Mouse (Mus musculus) adrenal gland, adult 8-10 months (tissue): ENCODE results near the gene Ndc1. TPM values are rescaled to one million over a fixed set of nuclear protein-coding genes. Genes with fewer than 3 reads are reported as not detected.
A peak's percentile ranks its signal among the peaks of the same experiment; 100 is the strongest.
"Not testable (repeated sequence)": the region's sequence is repeated elsewhere in the genome, so short reads cannot be mapped to it uniquely, and the experiment has no call there.

Experiments used
- DNase-seq: peaks from one replicate; pipeline ENCODE4 v3.0.0; 2022
- total RNA-seq, 4 experiments: library from RNA; stranded (reverse); gene quantifications; 2 replicates each; pipeline ENCODE4 v1.2.4; 2022

The Ndc1 gene
- total RNA-seq, 4 experiments from 2014 or later, result 8.9 to 15.1 (median 11.9) TPM

DNA sequence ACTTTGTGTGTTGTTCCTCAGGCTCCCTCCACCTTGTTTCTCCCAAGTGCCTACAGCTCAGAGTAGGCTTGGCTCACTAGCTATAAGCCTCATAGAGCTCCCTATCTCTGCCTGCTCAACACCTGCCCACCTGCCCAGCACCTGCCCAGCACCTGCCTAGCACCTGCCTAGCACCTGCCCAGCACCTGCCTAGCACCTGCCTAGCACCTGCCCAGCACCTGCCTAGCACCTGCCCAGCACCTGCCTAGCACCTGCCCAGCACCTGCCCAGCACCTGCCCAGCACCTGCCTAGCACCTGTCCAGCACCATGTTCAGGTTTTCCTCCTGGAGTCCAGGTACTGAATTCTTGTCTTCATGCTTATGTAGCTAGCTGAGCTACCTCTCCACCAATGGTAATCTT is 1.2 kb upstream of the Ndc1 start:
- DNase-seq, result not testable (repeated sequence)

DNA sequence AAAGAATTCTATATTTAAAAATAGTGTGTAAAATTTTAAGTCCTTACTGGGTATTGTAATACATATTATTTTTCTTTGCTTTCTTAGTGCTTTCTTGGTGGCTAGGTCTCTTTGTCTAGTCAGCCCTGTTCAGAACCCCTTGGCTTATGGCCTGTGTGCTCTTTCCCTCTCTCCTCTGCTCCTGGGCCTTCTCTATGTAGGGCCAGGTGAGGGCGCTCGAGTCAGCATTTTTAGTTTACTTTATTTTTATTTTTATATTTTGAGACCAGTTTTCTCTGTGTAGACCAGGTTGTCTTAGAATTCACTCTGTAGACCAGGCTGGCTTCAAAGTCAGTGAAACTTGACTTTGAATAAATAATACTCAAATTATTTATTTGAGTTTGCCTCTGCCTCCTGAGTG is 4.7 kb downstream of the Ndc1 start:
- DNase-seq, result no peak

DNA sequence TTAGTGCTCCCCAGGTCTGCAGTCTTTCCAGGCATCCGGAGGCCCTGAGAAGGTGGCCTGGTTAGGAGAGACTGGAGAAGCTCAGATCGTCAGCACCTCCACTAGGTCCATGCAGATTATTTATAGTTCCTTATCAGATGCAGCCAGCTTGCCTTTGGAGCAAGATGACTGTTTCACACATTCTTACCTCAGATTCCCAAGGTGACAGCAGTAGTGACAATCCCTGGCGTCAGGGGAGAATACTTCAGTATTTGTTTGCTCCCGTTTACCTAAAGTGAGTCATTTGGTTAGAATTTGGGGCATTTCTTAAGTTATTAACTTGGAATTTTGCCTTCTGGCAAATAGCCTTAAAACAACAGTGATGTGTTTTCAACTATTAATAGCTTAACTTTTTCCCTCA is 7.1 kb downstream of the Ndc1 start:
- no peak for DNase-seq

DNA sequence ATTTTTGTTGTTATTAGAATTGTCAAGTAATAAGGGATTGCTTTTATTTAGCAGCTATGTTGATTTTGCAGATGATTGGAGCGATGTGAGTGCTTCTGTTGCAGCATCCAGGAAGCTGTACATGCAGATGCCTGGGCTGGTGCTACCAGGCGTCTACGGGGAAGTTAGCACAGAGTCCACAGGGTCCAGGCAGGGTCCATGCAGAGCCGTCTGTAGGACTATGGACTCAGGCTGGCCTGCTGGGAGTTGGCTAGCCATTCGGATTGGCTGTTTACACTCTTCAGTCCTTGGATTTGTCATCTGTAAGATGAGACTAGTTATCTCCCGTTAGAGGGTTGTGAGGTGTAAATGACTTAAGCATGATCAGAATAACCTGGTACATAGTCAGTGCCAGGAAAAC is 11.4 kb downstream of the Ndc1 start:
- no peak for DNase-seq

DNA sequence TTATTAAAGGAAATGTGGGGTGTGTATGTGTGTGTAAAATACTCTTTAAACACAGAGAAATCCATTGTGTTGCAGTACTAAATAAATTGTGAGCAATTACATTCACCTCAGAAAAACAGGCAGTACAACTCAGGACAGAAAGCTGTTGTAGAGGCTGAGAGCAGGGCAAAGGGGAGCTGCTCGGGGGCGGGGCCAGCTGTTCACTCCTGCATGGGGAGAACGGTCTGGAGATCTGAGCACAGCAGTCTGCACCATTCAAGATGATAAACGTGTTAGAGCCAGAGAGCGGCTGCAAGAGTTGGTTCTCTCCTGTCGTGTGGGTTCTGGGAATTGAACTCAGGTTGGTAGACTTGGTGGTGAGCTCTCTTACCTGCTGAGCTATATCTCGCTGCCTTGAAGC is 13.3 kb downstream of the Ndc1 start:
- no peak for DNase-seq

DNA sequence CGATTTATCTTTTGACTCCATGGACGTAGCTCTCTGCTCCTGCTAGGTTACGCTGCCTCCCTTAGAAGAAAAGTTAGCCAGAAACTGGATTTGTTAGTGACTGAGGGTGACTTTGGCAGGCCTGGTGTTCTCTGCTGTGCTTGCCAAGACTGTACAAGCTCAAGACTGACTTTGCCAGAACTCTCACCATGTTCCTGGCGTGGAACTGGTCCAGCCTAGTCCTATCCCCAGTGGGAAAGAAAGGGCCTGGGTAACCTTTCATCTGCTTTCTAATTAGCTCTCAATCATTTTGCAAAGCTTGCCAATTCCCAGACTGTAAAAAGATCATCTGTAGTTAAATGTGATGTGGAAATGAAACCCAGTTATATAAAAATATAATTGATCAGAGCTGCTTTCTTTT is 19.5 kb downstream of the Ndc1 start:
- DNase-seq, result no peak

DNA sequence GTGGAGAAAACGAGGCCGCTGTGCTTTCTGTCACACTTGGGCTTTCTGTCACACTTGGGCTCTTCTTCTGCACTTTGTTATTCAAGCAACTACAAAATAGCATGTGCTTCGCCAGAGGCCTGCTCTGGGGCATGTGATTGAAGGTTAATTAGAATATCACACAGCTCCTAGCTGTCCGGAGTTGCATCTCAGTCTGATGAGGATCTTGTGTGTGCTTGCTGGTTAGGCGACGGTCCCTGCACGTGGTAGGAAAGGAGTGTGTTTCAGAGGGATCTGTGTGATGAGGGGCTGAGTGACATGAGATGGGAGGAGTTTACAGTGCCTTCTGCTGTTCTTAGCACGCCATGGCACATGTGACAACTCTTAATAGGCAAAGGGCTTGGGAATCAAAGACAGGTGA is 19.9 kb downstream of the Ndc1 start:
- DNase-seq, result no peak

DNA sequence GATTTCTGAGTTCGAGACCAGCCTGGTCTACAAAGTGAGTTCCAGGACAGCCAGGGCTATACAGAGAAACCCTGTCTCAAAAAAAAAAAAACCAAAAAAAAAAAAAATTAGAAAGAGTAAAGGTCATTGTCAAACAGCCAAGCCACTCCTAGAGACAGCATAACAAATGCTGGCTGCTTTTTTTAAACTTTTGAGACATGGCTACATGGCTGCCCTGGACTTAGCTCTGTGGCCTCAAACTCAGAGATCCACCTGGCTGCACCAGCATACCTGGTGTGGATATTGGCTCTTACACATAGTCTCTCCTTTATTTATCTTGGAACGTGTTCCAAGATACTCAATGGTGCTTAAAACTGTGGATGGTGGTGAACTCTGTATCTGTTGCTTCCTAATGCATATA is 20.7 kb downstream of the Ndc1 start:
- no peak for DNase-seq

DNA sequence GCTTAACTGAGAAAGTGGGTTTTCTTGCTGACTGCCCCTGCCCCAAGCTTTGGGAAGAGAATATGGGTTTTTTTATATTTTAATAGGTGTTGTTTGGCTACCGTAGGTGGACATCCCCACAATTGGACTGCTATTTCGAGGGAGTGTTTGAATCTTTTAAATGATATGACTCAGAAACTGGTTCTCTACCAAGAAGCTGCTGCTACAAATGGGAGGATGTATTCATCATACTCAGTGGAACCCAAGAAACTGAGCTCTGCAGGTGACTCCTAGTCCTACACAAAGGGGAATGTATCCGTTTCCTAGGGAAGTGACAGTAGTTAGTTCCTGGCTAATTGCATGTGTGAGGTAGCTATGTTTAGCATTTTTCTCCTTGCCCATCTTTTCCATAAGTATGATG is 21.8 kb downstream of the Ndc1 start:
- no peak for DNase-seq

DNA sequence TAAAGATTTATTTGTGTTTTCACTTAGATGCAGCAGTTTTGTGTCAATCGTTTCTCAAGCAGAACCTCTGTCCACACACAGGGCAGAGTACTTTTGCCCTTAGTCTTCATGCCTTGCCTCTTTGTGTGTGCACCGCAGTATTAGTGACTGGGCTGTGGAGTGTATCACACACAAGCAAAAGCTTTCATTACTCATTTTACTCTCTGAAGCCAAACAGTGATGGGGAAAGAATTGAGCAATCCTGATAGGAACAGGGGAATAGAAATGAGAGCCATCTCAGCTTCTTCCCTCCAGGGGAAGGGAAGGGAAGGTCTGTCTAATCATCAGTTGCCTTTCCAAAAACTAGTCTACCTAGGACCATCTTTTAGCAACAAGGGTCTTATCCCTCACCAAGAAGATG is 26.2 kb downstream of the Ndc1 start:
- DNase-seq, result no peak

DNA sequence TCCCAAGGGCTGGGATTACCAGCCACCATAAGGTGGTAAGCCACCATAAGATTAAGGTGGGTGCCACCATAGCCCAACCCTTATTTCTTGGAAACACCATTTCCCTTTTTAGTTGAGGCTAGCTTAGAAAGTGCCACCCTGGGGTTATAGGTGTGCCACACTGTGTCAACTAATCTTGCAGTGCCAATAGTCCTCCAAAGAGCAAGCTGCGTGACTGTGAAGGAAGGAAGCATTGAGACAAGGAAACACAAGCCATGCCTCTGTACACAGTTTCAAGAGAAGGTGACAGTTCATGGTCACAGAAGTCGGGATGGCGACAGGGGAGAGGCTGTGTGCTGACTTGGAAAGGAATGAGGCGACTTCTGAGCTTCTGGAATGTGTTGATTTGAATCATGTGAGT is 52.6 kb downstream of the Ndc1 start:
- DNase-seq, result no peak

DNA sequence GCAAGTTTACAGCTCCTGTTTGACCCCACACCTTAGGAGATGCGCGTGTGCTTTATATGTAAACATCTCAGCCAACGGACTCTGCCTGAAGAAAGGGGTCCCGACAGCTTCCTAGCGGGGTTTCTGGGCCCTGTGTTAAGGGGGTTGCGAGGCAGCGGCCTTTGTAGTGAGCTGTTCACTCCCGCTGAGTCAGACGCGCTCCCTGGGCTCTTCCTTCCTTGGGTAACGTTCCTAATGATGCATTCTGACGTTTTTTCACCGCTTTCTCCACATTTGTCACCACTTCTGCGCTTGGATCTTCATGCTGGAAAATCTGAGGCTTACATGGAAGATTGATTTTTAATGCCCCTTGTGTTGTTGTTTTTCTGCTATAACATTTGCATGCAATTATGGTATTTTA is 54.1 kb downstream of the Ndc1 start:
- no peak for DNase-seq

DNA sequence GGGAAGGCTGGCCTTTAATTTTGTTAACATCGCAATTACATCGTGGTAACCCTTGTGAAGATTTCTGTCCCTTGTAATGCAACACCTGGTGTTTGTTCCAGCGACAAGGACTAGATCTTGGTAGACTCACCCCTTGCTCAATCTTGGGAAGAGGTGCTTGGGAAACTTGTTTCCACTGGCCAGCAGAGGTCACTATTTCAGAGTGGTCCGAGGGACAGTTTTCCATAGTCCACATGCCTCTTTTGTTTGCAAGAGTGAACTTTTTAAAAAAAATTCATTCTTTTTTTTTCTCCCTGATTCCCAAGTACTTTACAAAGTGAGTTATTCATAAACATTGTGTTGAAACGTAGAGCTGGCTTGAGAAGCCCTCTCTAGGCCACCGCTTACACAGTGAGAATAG is 54.6 kb downstream of the Ndc1 start:
- DNase-seq, result no peak

DNA sequence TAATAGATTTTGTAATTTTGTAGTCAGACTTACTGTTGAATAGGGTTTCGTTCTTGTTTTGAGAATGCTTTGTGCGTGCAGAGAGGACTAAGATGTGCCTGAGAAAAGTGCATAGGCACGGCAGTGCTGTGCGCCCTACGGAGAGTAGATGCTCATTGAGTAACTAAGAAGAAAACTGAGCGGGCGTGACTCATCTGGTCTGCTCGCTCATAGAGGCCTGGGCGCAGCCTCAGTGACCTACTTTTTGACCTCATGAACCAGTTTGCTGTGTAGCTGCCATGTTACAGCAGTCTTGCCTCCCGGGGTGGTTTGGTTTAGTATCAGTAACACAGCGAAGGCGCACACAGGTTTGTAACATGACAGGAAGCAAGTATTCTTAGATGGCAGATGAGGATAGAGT is 58.0 kb downstream of the Ndc1 start:
- no peak for DNase-seq

DNA sequence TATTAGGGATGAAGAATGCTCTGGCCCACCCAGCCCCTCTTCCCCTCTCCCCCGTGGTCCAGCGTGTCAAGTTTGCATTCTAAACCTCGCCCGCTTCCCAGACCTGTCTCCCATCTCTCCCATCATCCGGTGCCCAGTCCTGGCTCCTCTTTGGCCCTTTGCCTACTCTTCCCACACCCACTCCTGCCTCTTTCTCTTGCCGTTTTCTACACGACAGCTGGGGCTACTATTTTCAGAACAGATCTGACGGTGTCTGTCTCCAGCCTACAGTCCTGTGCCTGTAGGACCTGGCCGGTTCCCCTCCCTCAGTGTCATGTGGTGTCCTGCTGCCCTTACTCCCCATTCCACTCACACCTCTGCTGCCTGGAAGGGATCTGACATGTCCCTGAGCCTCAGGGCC is 59.0 kb downstream of the Ndc1 start:
- no peak for DNase-seq

DNA sequence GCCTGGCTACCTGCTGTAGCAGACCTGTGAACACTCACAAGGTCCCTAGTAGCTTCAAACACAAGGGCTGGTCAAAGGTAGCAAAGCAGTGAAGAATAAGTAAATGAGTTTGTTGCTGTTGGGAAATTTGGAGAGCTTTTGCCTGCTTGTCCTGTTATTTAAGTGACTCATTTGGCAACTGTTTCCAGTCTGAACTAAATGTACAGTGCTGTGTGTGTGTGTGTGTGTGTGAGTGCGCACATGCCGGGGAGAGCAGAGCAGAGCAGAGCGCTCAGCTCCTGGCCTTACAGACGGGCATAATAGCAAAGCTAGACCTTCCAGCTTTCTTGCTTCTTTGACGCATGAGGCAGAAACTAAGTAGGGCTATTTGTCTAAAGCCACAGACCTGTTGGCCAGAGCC is 65.1 kb downstream of the Ndc1 start:
- DNase-seq, result no peak

DNA sequence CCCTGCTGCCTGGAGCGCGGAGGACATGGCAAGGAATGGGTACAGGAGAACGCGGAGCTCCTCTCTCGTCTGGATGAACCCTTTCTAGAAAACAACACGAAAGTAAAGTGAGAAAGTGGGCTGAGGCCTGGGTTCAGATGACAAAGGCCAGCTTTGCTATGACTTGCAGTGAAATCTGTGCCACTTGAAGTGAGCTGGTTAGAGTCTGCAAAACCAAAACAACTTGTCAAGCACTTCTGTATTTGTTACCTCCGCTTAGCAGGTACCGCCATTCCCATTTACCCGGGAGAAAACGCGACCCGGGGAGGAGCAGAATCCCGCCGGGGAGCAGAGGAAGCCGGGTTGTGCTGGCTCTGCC is 66.4 kb downstream of the Ndc1 start:
- no peak for DNase-seq

DNA sequence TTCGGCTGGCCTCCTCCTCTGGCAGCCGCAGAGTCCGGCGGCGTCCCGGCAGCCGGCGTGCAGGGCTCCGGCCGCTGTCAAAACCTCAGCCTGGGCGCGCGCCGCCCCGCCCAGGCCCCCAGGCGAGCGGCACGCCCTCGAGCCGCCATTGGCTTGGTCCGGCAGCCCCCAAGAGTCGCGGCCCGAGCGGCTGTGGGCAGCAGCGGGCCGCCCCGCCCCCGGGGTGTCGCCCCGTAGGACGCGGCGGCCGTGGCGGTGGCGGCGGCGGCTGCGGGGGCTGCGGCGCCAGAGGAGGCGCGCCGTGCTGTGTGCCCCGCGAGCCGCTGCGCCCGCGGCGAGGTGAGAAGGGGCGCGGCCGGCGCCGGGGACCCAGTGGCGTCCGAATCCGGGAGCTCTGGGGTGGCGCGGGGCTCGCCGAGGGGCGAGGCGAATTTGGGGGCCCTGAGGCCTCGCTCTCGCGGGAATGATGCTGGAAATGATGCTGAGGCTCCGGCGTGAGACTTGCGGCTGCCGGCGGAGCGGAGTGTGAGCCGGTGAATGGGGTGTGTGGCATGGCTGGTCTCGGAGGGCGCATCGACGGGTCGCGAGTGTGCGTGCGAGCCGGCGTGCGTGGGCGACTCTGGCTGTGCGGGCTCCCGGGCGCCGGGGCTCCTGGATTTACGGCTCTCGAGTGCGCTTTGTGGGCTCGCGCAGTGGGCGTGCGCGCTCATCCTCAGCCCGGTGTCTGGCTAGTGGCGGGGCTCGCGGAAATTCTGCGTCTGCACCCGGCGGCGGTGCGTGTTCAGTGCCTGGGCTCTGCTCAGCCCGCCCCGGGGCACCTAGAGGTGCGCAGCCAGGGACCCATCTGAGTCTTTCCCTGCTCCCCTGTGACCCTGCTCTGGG is 67.0 kb downstream of the Ndc1 start, which contains the start of gene Glis1:
TSS of gene Glis1 (plus strand) at position 236 of the 882 bp plus-strand sequence.
- DNase-seq, result peak; percentile 58

DNA sequence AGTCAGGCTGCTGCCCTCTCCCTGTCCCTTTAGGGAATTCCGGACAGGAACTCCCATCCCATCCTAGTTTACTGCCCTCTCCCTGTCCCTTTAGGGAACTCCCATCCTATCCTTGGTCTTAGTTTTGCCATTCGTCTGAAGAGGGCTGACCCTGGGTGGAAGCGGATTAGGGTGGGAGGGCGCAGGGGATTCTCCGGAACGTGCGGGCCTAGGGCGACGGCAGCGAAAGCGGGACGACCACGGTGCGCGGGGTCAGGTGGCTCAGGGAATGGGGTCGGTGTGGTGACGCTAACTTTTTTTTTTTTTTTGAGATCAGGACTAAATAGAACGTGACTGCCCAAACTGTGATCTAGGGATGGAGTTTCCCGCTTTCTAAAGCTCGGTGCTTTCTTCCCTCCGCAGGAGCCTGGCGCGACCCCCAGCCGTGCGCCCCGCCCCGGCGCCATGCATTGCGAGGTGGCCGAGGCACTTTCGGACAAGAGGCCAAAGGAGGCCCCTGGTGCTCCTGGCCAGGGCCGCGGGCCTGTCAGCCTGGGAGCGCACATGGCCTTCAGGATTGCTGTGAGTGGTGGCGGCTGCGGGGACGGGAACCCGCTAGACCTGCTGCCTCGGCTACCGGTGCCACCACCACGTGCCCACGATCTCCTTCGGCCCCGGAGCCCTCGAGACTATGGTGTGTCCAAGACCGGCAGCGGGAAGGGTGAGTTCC is 67.8 kb downstream of the Ndc1 start:
- DNase-seq, result no peak

DNA sequence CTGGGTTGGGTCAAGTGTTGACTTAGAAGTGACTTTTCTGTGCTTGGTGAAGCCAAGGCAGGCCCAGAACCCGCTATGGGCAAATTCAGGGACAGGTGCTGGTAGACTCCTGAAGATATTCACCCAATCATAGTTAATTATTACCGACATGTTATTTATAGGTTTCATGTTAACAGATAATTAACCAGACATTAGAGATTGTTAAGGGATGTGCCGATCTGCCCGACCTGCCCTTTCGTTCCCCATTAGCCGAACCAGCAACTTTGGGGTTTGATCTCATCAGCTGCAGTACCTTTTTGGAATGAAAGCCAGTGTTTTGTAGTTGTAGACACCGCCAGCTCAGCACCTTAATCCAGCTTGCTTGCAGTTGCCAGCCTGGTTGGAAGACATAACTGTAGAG is 68.9 kb downstream of the Ndc1 start:
- DNase-seq, result no peak

DNA sequence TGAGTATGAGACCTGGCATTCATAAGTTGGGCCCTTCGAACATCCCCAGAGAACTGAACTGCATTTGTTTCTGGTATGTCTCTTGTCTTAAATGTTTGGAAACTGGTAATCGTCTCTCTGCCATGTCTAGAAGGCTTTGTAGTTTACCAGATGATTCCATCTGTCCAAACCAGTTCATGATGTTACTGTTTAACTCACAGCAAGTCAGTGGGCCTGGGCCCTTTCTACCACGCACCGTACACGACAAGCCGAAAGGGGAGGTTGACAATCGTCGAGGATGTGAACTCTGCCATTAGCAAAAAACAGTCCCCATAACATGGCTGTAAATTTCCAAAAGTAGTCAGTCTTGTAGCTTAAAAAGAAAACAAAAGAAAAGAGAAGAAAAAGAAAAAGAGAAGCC is 71.2 kb downstream of the Ndc1 start:
- DNase-seq, result no peak

DNA sequence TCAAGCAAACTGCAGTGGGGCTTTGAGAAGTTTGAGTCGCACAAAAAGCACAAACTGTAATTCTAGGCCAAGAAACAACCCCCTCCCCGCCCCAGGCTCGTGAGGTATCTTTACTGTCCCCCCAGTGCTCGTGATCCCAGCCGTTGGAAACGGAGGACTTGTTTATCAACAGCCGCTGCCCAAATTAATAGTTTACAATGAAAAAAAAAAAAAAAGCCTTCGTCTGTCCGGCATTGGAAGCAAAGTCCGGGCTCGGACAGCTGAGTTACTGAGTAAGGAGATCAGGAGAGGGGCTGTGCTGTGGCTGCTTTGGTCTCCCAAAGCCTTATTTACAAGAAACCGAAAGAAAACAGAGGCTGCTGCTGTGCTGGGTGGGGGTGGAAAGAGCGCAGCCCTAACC is 72.7 kb downstream of the Ndc1 start:
- no peak for DNase-seq

DNA sequence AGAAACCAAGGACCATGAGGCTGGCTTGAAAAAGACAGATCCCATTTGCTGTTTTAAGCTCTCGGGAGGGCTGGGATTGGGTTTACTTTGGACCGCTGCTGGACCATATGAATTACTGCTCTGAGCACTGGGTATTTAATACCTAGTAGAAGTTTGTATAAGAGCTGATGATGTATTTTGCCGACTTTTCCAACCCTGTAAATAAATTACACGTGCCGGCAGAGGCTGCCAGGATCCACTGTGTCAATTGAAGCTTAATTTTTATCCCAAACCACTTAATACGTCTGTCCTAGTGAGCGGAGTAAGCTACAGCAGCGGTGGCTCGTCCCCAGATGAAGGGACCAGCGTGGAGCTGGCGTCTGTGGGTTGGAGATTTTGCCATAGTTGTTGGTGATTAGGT is 74.7 kb downstream of the Ndc1 start:
- DNase-seq, result no peak

DNA sequence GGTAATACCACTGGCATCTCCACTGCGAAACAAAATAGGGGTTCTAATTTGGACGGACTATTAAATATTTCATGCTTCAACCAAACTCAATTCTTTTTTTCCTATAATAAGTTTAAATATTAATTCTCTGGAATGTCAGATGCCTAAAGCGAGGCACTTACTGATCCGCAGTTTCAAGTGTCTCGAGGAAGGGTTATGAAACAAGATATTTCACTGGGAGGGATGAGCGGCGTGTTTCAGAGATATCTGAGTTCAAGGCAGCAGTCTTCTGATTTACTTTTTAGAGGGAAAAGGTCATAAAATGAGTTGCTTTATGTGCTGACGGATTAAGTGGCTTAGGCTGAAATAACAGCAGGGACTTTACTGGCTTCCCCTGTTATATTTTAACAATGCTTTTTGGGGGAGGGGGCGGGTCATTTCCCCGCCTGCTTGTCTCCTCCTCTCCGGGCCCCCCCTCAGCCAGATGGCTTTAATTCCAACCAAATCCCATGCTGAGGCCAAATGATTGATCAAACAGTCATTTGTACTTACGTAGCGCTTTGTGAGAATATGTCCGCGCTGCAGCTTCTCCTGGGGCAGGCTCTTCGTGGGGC is 75.4 kb downstream of the Ndc1 start:
- DNase-seq, result no peak
